Mouse (Mus musculus): ENCODE results near the gene Crym. TPM values are rescaled to one million over a fixed set of nuclear protein-coding genes. Genes with fewer than 3 reads are reported as not detected.

Gene Crym
- total RNA-seq (2014; rRNA removed) (133 and 144 TPM in 2 replicates), polyA plus RNA-seq (2015; fragmentation: Nextera tagmentation; extraction: Ambion mirVana) (127 and 171 TPM in 2 replicates)

DNA sequence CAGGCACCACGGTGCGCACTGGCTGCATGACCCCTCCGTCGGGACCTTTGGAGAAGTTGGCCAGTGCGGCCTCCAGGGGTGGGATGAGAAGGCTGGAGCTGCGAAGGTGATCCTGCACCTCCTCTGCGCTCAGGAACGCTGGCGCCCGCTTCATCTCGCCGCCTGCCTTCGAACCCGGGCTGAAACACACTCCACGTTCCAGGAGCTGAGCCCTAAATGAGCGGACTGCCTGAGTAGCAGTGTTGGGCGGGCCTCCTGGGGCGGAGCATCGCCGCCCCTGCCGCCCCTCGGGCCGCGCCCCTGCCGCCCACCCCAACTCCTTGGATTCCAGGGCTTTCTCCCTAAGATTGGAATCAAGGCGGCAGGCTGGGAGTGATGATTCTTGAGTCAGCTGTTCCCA is at the start of gene Crym:
Gene Crym (minus strand): TSS at position 341 of the 400 bp plus-strand sequence.
- Histone ChIP-seq H3K9ac (peak within 1 kb of the TSS; percentile 35), H3K27ac (ENCODE audit: low read depth, low read length) (0 out of 2 replicates have a peak within 1 kb of the TSS, but pooled peaks have one; percentile 29), H3K27me3 (ENCODE audit: insufficient read depth, low read length) (peaks cover 30% of the 10 kb centered on the region), H3K4me3 (ENCODE audit: low read depth, low read length) (peak within 1 kb of the TSS; percentile 36), H3K9me3 (ENCODE audit: low read length) (no peaks in the 10 kb centered on the region), H3K4me1 (ENCODE audit: insufficient read depth) (0 out of 2 replicates have a peak, but pooled peaks cover 5% of the 10 kb centered on the region), H3K4me2 (ENCODE audit: low read depth) (peak within 1 kb of the TSS; percentile 48), H3K36me3 (ENCODE audit: insufficient read depth) (no peaks in the 10 kb centered on the region)
- ATAC-seq (peak; percentile 19; the same call in 1 of the 2 replicates), DNase-seq (no peak)
- 5% methylated on average over 26 of the region's 26 CpGs for WGBS
- TF ChIP-seq CTCF (IDR thresholded peaks at IDR 0.05; ENCODE audit: low read depth): no peak

DNA sequence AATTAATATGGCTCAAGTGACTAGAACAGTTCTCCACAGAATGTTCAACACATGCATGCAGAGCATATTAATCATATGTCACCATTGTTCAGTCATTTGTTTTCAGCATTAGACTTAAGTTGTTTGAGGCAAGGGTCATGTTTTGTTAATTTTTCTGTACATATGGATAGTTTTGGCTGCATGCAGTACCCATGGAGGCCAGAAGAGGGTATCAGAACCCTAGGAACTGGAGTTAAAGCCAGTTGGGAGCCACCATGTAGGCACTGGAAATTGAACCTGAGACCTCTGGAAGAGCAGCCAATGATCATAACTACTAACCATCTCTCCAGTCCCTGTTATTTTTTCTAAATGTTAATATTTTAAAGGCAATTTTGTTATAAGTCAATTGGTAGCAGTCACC is 39.2 kb upstream of the Crym start:
- Histone ChIP-seq H3K9me3 (ENCODE audit: low read length) (no peaks in the 10 kb centered on the region), H3K4me2 (ENCODE audit: low read depth) (no peak overlapping the region), H3K27me3 (ENCODE audit: insufficient read depth, low read length) (no peaks in the 10 kb centered on the region), H3K27ac (ENCODE audit: low read depth, low read length) (no peak overlapping the region), H3K4me1 (ENCODE audit: insufficient read depth) (no peaks in the 10 kb centered on the region), H3K4me3 (ENCODE audit: low read depth, low read length) (no peak overlapping the region), H3K9ac (no peak overlapping the region), H3K36me3 (ENCODE audit: insufficient read depth) (no peaks in the 10 kb centered on the region)
- DNase-seq: no peak
- no peak for ATAC-seq
- peak; percentile 36; the same call in 1 of the 2 replicates for TF ChIP-seq CTCF (IDR thresholded peaks at IDR 0.05; ENCODE audit: low read depth)

DNA sequence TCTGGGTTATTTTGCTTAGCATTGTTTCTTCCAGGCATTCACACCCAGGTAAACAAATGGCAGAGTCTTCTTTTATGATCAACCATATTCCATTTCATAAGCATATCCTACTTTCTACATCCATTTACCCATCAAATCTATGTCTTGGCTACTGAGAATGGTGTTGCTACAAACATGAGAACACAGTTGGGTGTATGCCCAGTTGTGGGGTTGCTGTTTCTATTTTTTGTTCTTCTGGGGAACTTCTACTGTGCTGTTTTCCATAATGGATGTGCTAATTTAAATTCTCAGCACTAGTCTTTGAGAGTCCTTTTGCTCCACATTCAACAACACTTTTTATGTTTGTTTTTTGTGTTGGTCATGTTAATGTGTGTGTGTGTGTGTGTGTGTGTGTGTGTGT is 26.6 kb upstream of the Crym start:
- Histone ChIP-seq H3K9me3 (ENCODE audit: low read length) (no peaks in the 10 kb centered on the region), H3K27me3 (ENCODE audit: insufficient read depth, low read length) (no peaks in the 10 kb centered on the region), H3K4me3 (ENCODE audit: low read depth, low read length) (no peak overlapping the region), H3K4me1 (ENCODE audit: insufficient read depth) (no peaks in the 10 kb centered on the region), H3K36me3 (ENCODE audit: insufficient read depth) (no peaks in the 10 kb centered on the region), H3K27ac (ENCODE audit: low read depth, low read length) (no peak overlapping the region), H3K4me2 (ENCODE audit: low read depth) (no peak overlapping the region), H3K9ac (no peak overlapping the region)
- ATAC-seq: peak; percentile 25; the same call in 1 of the 2 replicates
- no peak for TF ChIP-seq CTCF (IDR thresholded peaks at IDR 0.05; ENCODE audit: low read depth)
- peak; percentile 56 for DNase-seq

DNA sequence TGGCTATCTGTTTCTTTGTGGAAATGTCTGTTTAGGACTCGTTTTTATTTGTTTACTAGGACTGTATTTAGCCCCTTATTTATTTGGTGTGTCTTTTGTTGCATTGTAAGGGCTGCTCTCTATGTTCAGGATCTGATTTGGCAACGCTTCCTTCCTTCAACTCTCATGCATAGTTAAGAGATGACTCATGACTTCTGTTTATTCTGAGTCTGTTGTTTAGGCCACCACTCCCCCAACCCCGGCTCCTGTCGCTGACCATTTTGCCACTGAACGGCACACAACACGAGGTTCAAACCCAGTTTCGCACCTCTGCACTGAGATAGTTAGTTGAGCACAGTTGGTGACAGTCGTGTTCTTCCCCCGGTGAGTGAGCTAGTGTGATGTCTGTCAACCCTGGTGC is 4.1 kb upstream of the Crym start:
- Histone ChIP-seq H3K4me3 (ENCODE audit: low read depth, low read length) (no peak overlapping the region), H3K36me3 (ENCODE audit: insufficient read depth) (no peaks in the 10 kb centered on the region), H3K27me3 (ENCODE audit: insufficient read depth, low read length) (peaks cover 14% of the 10 kb centered on the region), H3K9ac (no peak overlapping the region), H3K9me3 (ENCODE audit: low read length) (no peaks in the 10 kb centered on the region), H3K4me2 (ENCODE audit: low read depth) (no peak overlapping the region), H3K4me1 (ENCODE audit: insufficient read depth) (0 out of 2 replicates have a peak, but pooled peaks cover 5% of the 10 kb centered on the region), H3K27ac (ENCODE audit: low read depth, low read length) (no peak overlapping the region)
- ATAC-seq (no peak), DNase-seq (no peak)
- WGBS: 45% methylated on average over 9 of the region's 9 CpGs
- TF ChIP-seq CTCF (IDR thresholded peaks at IDR 0.05; ENCODE audit: low read depth): no peak

DNA sequence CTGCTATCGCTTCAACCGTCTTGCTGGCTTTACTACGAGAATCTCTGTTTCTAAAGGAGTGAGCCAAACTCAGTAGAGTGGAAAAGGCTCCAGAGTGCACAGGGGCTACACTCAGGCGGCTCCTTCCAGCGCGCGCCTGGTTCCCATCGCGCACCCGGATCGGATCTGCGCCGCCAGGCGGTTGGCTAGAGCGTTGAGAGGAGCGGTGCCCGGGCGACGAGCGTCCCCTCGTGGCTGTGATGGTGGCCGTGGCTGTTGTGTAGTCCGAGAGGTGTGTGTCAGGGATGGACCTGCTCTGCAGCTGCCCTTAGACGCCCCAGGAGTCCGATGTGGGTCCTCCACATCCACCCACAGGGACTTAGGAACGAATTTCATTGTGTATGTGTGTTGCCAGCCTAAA is 1.9 kb upstream of the Crym start, which contains the start of gene Abca14:
Gene Abca14 (plus strand): TSS at position 173 of the 400 bp plus-strand sequence.
- H3K27me3 ChIP-seq (ENCODE audit: insufficient read depth, low read length): peaks cover 28% of the 10 kb centered on the region
- TF ChIP-seq CTCF (IDR thresholded peaks at IDR 0.05; ENCODE audit: low read depth): peak; percentile 99
- ATAC-seq: peak; percentile 80
- H3K9ac ChIP-seq: no peak within 1 kb of the TSS
- H3K4me1 ChIP-seq (ENCODE audit: insufficient read depth): 0 out of 2 replicates have a peak, but pooled peaks cover 5% of the 10 kb centered on the region
- DNase-seq: peak; percentile 84
- no peaks in the 10 kb centered on the region for H3K36me3 ChIP-seq (ENCODE audit: insufficient read depth)
- H3K9me3 ChIP-seq (ENCODE audit: low read length): no peaks in the 10 kb centered on the region
- H3K27ac ChIP-seq (ENCODE audit: low read depth, low read length): no peak within 1 kb of the TSS
- 0 out of 2 replicates have a peak within 1 kb of the TSS, but pooled peaks have one; percentile 5 for H3K4me3 ChIP-seq (ENCODE audit: low read depth, low read length)
- WGBS: 6% methylated on average over 26 of the region's 26 CpGs
- peak within 1 kb of the TSS; percentile 23 for H3K4me2 ChIP-seq (ENCODE audit: low read depth)

DNA sequence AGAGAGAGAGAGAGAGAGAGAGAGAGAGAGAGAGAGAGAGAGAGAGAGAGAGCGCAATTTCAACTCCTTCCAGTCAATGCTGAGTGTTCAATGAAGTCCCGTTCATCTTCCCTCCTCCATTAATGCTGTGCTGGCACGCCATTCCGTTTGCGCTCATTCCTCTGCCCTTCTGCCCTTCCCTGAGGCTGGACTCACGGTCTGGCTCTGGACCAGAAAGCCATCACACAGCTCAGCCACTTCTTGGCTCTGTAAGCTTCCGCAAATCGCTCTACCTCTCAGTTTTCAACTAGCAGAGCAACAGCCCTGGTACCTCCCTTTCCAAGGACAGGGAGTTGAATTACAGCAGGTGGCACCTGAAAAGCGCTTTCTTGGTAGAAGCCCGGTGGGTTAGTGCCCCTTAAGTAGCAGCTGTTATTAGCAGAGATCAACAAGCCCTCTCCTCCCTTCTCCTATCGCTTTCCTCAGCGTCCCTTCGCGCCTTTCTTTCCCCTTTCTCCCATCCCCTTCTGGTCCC is 623 bp downstream of the Crym start:
- no peaks in the 10 kb centered on the region for H3K36me3 ChIP-seq (ENCODE audit: insufficient read depth)
- DNase-seq: peak; percentile 34
- peaks cover 30% of the 10 kb centered on the region for H3K27me3 ChIP-seq (ENCODE audit: insufficient read depth, low read length)
- no peaks in the 10 kb centered on the region for H3K9me3 ChIP-seq (ENCODE audit: low read length)
- peak overlapping the region; percentile 36 for H3K4me3 ChIP-seq (ENCODE audit: low read depth, low read length)
- H3K4me2 ChIP-seq (ENCODE audit: low read depth): peak overlapping the region; percentile 48
- H3K27ac ChIP-seq (ENCODE audit: low read depth, low read length): 0 out of 2 replicates have a peak overlapping the region, but pooled peaks have one; percentile 29
- H3K9ac ChIP-seq: peak overlapping the region; percentile 35
- TF ChIP-seq CTCF (IDR thresholded peaks at IDR 0.05; ENCODE audit: low read depth): no peak
- 4% methylated on average over 14 of the region's 14 CpGs for WGBS
- peak; percentile 30; the same call in 1 of the 2 replicates for ATAC-seq
- 0 out of 2 replicates have a peak, but pooled peaks cover 5% of the 10 kb centered on the region for H3K4me1 ChIP-seq (ENCODE audit: insufficient read depth)

DNA sequence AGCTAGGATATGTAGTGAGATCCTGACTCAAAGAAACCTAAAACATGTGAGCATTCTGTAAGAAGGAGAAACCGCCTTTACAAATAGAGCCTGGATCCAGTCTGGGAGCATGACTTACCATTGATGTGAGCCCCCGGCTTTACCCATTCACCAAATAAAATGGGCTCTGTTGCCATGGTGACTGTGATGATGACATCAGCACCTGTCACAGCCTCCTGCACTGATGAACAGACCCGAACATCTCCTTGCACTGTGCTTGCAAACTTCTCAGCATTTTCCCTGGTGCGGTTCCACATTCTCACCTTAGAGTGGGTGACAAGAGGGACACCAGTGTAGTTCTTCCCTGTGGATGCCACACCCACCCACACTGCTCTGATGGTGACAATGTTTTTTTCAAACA is 6.7 kb downstream of the Crym start:
- no peaks in the 10 kb centered on the region; the same call in 1 of the 2 replicates for H3K4me1 ChIP-seq (ENCODE audit: insufficient read depth)
- H3K27me3 ChIP-seq (ENCODE audit: insufficient read depth, low read length): peaks cover 8% of the 10 kb centered on the region
- H3K9me3 ChIP-seq (ENCODE audit: low read length): no peaks in the 10 kb centered on the region
- no peak overlapping the region for H3K27ac ChIP-seq (ENCODE audit: low read depth, low read length)
- H3K4me3 ChIP-seq (ENCODE audit: low read depth, low read length): no peak overlapping the region
- H3K36me3 ChIP-seq (ENCODE audit: insufficient read depth): no peaks in the 10 kb centered on the region
- peak; percentile 40 for DNase-seq
- H3K4me2 ChIP-seq (ENCODE audit: low read depth): no peak overlapping the region
- TF ChIP-seq CTCF (IDR thresholded peaks at IDR 0.05; ENCODE audit: low read depth): no peak
- peak; percentile 74 for ATAC-seq
- 50% methylated on average over 4 of the region's 4 CpGs for WGBS
- no peak overlapping the region for H3K9ac ChIP-seq

Measured in forebrain, postnatal 0 days (tissue).